In genomic region chr1:170657643-170658314, GRCm38 (mm10) we compare ENCODE assay signal across 15 mouse cellular contexts. TPM values are rescaled to one million over a fixed set of nuclear protein-coding genes. Genes with fewer than 3 reads are reported as not detected.
DNase-seq lines count a peak whose midpoint lies in the region; ATAC-seq and TF ChIP-seq lines count a peak whose summit lies in the region.
"Had no signal": no experiment of that assay in that cellular context is flagged by ENCODE, and none has a peak within 500 bp of the region (broad histone marks: within the 10 kb centered on the region; RNA-seq: fewer than 3 reads in every experiment).

No protein-coding gene starts in this region.

- H3K27me3 ChIP-seq in hindbrain, embryonic 11.5 days (ENCODE audit: control insufficient read depth, insufficient read depth, low read length), result no peaks in the 10 kb centered on the region
- no peaks in the 10 kb centered on the region for H3K27me3 ChIP-seq in hindbrain, embryonic 16.5 days (replicated peaks; ENCODE audit: control insufficient read depth, insufficient read depth, low read length)
- H3K27me3 ChIP-seq in limb, embryonic 14.5 days (ENCODE audit: control insufficient read depth, insufficient read depth, low read length), result no peaks in the 10 kb centered on the region
- no peaks in the 10 kb centered on the region for H3K27me3 ChIP-seq in stomach, postnatal 0 days (ENCODE audit: control insufficient read depth, insufficient read depth, low read length)
- H3K27me3 ChIP-seq: embryonic facial prominence, embryonic 12.5 days had no signal

- H3K27ac ChIP-seq in hindbrain, embryonic 11.5 days (ENCODE audit: low read depth, low read length), result no peak overlapping the region
- H3K27ac ChIP-seq in hindbrain, embryonic 16.5 days (ENCODE audit: low read depth, low read length), result no peak overlapping the region
- no peak overlapping the region for H3K27ac ChIP-seq in limb, embryonic 14.5 days (replicated peaks; ENCODE audit: low read depth, low read length)
- no peak overlapping the region for H3K27ac ChIP-seq in stomach, postnatal 0 days (replicated peaks)
- H3K27ac ChIP-seq: embryonic facial prominence, embryonic 12.5 days; kidney, postnatal 0 days had no signal

- no peaks in the 10 kb centered on the region; the same call in 1 of the 2 replicates for H3K4me1 ChIP-seq in hindbrain, embryonic 11.5 days (replicated peaks; ENCODE audit: control insufficient read depth, insufficient read depth, low read length)
- no peaks in the 10 kb centered on the region; the same call in 1 of the 2 replicates for H3K4me1 ChIP-seq in hindbrain, embryonic 16.5 days (ENCODE audit: control insufficient read depth, insufficient read depth, low read depth, low read length)
- H3K4me1 ChIP-seq in limb, embryonic 14.5 days (ENCODE audit: control insufficient read depth, insufficient read depth, low read length), result peaks cover 8% of the 10 kb centered on the region
- no peaks in the 10 kb centered on the region for H3K4me1 ChIP-seq in stomach, postnatal 0 days (replicated peaks; ENCODE audit: control insufficient read depth, insufficient read depth)
- H3K4me1 ChIP-seq: embryonic facial prominence, embryonic 12.5 days had no signal

- H3K36me3 ChIP-seq in hindbrain, embryonic 11.5 days (ENCODE audit: control insufficient read depth, insufficient read depth, low read length), result no peaks in the 10 kb centered on the region
- H3K36me3 ChIP-seq in hindbrain, embryonic 16.5 days (ENCODE audit: control insufficient read depth, insufficient read depth, low read length), result no peaks in the 10 kb centered on the region
- peaks cover 12% of the 10 kb centered on the region for H3K36me3 ChIP-seq in limb, embryonic 14.5 days (ENCODE audit: control insufficient read depth, insufficient read depth, low read length)
- H3K36me3 ChIP-seq in stomach, postnatal 0 days (ENCODE audit: control insufficient read depth, insufficient read depth, low read length), result no peaks in the 10 kb centered on the region

- DNase-seq in embryo, embryonic 10 days (ENCODE audit: low spot score), result peak; percentile 28
- DNase-seq in embryo, embryonic 9.5 days (ENCODE audit: extremely low spot score), result no peak
- DNase-seq in hindbrain, embryonic 11.5 days (ENCODE audit: low spot score), result peak; percentile 47
- peak; percentile 30 for DNase-seq in embryo, embryonic 11 days
- peak; percentile 27 for DNase-seq in limb, embryonic 14.5 days (ENCODE audit: low spot score)
- DNase-seq in c-Kit-positive CD71-positive TER-119-positive erythroid progenitor cells, embryonic 14.5 days (ENCODE audit: low spot score), result no peak
- no peak for DNase-seq in stomach, postnatal 0 days (ENCODE audit: low spot score)
- DNase-seq: adrenal gland, postnatal 36 days; cerebellum, adult 9-11 months; heart, adult 11 months; layer of hippocampus, adult 9-11 months had no signal

- 53% methylated on average over 13 of the region's 13 CpGs for WGBS in hindbrain, embryonic 11.5 days
- 52% methylated on average over 13 of the region's 13 CpGs for WGBS in hindbrain, embryonic 16.5 days
- 64% methylated on average over 13 of the region's 13 CpGs for WGBS in limb, embryonic 14.5 days
- 64% methylated on average over 13 of the region's 13 CpGs for whole genome bisulfite sequencing in stomach, postnatal 0 days

- TF ChIP-seq CTCF in stomach, postnatal 0 days (IDR thresholded peaks at IDR 0.05; ENCODE audit: low read depth), result no peak

- TF ChIP-seq EP300 in stomach, postnatal 0 days (optimal IDR thresholded peaks at IDR 0.05), result no peak

- ATAC-seq in hindbrain, embryonic 11.5 days (ENCODE audit: low FRiP score), result peak; percentile 28; the same call in 1 of the 2 replicates
- no peak for ATAC-seq in hindbrain, embryonic 16.5 days
- peak; percentile 36 for ATAC-seq in limb, embryonic 14.5 days (ENCODE audit: low FRiP score, low read depth)
- ATAC-seq in stomach, postnatal 0 days (ENCODE audit: low FRiP score, low TSS enrichment), result no peak
- ATAC-seq: intestine, embryonic 16.5 days had no signal

- no peak overlapping the region for H3K9ac ChIP-seq in hindbrain, embryonic 11.5 days (ENCODE audit: low read depth, low read length)
- no peak overlapping the region for H3K9ac ChIP-seq in hindbrain, embryonic 16.5 days (ENCODE audit: low read depth, low read length)
- H3K9ac ChIP-seq in limb, embryonic 14.5 days (ENCODE audit: low read depth, low read length, severe bottlenecking), result no peak overlapping the region
- H3K9ac ChIP-seq in stomach, postnatal 0 days (ENCODE audit: low read length), result no peak overlapping the region
- H3K9ac ChIP-seq: embryonic facial prominence, embryonic 12.5 days had no signal

- no peaks in the 10 kb centered on the region for H3K9me3 ChIP-seq in hindbrain, embryonic 11.5 days (ENCODE audit: control insufficient read depth, low read length)
- no peaks in the 10 kb centered on the region for H3K9me3 ChIP-seq in hindbrain, embryonic 16.5 days (ENCODE audit: control insufficient read depth, low read length)
- no peaks in the 10 kb centered on the region for H3K9me3 ChIP-seq in limb, embryonic 14.5 days (ENCODE audit: control insufficient read depth, low read length)
- no peaks in the 10 kb centered on the region for H3K9me3 ChIP-seq in stomach, postnatal 0 days (ENCODE audit: control insufficient read depth, low read length)
- H3K9me3 ChIP-seq: embryonic facial prominence, embryonic 12.5 days had no signal

- TF ChIP-seq POLR2A in limb, embryonic 14.5 days (IDR thresholded peaks at IDR 0.05; ENCODE audit: borderline replicate concordance, extremely low read depth, insufficient read depth, insufficient read length), result no peak

- H3K4me3 ChIP-seq in hindbrain, embryonic 11.5 days (ENCODE audit: low read depth, low read length), result no peak overlapping the region
- H3K4me3 ChIP-seq in hindbrain, embryonic 16.5 days (ENCODE audit: low read length), result no peak overlapping the region
- no peak overlapping the region for H3K4me3 ChIP-seq in limb, embryonic 14.5 days (replicated peaks; ENCODE audit: low read length)
- no peak overlapping the region for H3K4me3 ChIP-seq in stomach, postnatal 0 days (ENCODE audit: low read depth, low read length)
- H3K4me3 ChIP-seq: embryonic facial prominence, embryonic 12.5 days had no signal

- H3K4me2 ChIP-seq in hindbrain, embryonic 11.5 days (replicated peaks; ENCODE audit: low read depth, low read length), result no peak overlapping the region
- no peak overlapping the region for H3K4me2 ChIP-seq in hindbrain, embryonic 16.5 days (ENCODE audit: low read length)
- no peak overlapping the region for H3K4me2 ChIP-seq in limb, embryonic 14.5 days (replicated peaks; ENCODE audit: low read depth, low read length, severe bottlenecking)
- no peak overlapping the region for H3K4me2 ChIP-seq in stomach, postnatal 0 days (replicated peaks; ENCODE audit: low read depth)
- H3K4me2 ChIP-seq: embryonic facial prominence, embryonic 12.5 days had no signal

RNA-seq across cellular contexts. Expression of gene Olfml2b, which starts 13.4 kb away (rescaled TPM):
- polyA plus RNA-seq in hindbrain, embryonic 11.5 days (2014; fragmentation: Nextera tagmentation; extraction: Ambion mirVana), result 4.5 and 6.7 TPM in 2 replicates
- polyA plus RNA-seq in hindbrain, embryonic 16.5 days (2015; fragmentation: Nextera tagmentation; extraction: Ambion mirVana), result 4.4 and 7.0 TPM in 2 replicates
- polyA plus RNA-seq in limb, embryonic 14.5 days (2012; rRNA removed), result 50.4 and 57.7 TPM in 2 replicates
- 50.6 and 59.1 TPM in 2 replicates for polyA plus RNA-seq in limb, embryonic 14.5 days (2014; fragmentation: Nextera tagmentation; extraction: Ambion mirVana)
- polyA plus RNA-seq in stomach, postnatal 0 days (2015; fragmentation: Nextera tagmentation; extraction: Ambion mirVana), result 31.8 and 33.6 TPM in 2 replicates

Comparison
In these comparisons a context has a peak if more than half of its experiments do, and no peak if none do; other contexts are left out.
1. DNase-seq: peak in embryo, embryonic 10 days (single experiment), hindbrain, embryonic 11.5 days (single experiment), embryo, embryonic 11 days (single experiment) and limb, embryonic 14.5 days (single experiment); none in embryo, embryonic 9.5 days (single experiment), c-Kit-positive CD71-positive TER-119-positive erythroid progenitor cells, embryonic 14.5 days (single experiment) and stomach, postnatal 0 days (single experiment).
2. ATAC-seq: peak in hindbrain, embryonic 11.5 days (single experiment) and limb, embryonic 14.5 days (single experiment); none in hindbrain, embryonic 16.5 days (single experiment) and stomach, postnatal 0 days (single experiment).